Mouse (Mus musculus) C2C12 (cell line): ENCODE data around the gene 4930539E08Rik. TPM values are rescaled to one million over a fixed set of nuclear protein-coding genes. Genes with fewer than 3 reads are reported as not detected.

Experiments used
- H3K27me3 ChIP-seq: one replicate; pipeline ENCODE4 v1.6.1; 2011; ENCODE audit not compliant: control insufficient read depth, insufficient read depth, insufficient read length
- H3K36me3 ChIP-seq: one replicate; pipeline ENCODE4 v1.6.1; 2011; ENCODE audit not compliant: control insufficient read depth, insufficient read depth
- H3K4me3 ChIP-seq: one replicate; pipeline ENCODE4 v1.5.1; 2011; ENCODE audit warnings: mild to moderate bottlenecking, control low read depth; ENCODE audit not compliant: poor library complexity, insufficient read depth, severe bottlenecking
- H3K79me2 ChIP-seq: one replicate; pipeline ENCODE4 v1.6.1; 2011; ENCODE audit not compliant: control insufficient read depth, insufficient read depth
- H3K79me3 ChIP-seq: one replicate; pipeline ENCODE4 v1.6.1; 2011; ENCODE audit warnings: low read depth, control low read depth
- H3ac ChIP-seq: one replicate; pipeline ENCODE3; 2011; ENCODE audit warnings: low read depth; ENCODE audit not compliant: control insufficient read depth, insufficient read length
- CEBPB ChIP-seq: IDR thresholded peaks from one replicate; pipeline ENCODE4 v1.6.1; 2011; ENCODE audit warnings: low read depth, mild to moderate bottlenecking, control low read depth, moderate library complexity
- CTCF ChIP-seq: IDR thresholded peaks from one replicate; pipeline ENCODE4 v1.5.1; 2011; ENCODE audit not compliant: control insufficient read depth, insufficient read depth, insufficient read length
- FOSL1 ChIP-seq: IDR thresholded peaks from one replicate; pipeline ENCODE4 v1.8.0; 2011; ENCODE audit warnings: mild to moderate bottlenecking, low read length; ENCODE audit not compliant: poor library complexity, insufficient read depth, severe bottlenecking
- MAX ChIP-seq: IDR thresholded peaks from one replicate; pipeline ENCODE4 v1.6.1; 2011; ENCODE audit warnings: mild to moderate bottlenecking, control low read depth
- MYOD1 ChIP-seq: IDR thresholded peaks from one replicate; pipeline ENCODE4 v1.6.1; 2011; ENCODE audit warnings: low read depth; ENCODE audit not compliant: control insufficient read depth, insufficient read length
- MYOG ChIP-seq: IDR thresholded peaks from one replicate; pipeline ENCODE4 v1.6.1; 2011; ENCODE audit not compliant: control insufficient read depth, insufficient read length; ENCODE audit errors: extremely low read depth
- USF1 ChIP-seq: IDR thresholded peaks from one replicate; pipeline ENCODE4 v1.6.1; 2011; ENCODE audit warnings: low read depth, mild to moderate bottlenecking, control low read depth, moderate library complexity
- polyA plus RNA-seq: library from polyadenylated mRNA; unstranded; fragments of >200 nt; fragmentation: generic; extraction: Trizol; gene quantifications from one replicate; pipeline ENCODE4 v1.2.1, GENCODE M21; 2012; ENCODE audit warnings: missing spikeins

The 4930539E08Rik gene
- polyA plus RNA-seq, 1 experiment = 0.01 TPM

DNA sequence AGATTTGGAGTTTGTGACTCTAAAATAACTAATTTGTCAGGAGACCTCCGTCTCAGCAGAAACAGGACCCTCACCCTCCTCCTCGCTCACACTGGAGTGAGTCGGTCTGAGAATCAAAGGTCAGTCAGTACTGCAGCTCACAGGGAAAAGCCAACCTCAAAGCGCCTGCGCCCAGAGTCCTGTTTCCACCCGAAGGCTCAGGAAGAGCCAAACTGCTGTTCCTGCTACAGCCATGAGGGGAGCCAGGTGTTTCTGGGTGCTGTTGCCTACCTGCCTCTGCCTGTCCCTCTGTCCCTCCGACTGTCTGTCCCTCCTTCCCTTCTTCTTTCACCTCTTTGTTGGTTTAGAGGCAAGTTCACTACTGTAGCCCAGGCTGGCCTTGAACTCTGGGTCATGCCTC lies 5.0 kb downstream of the 4930539E08Rik start:
- H3K36me3 ChIP-seq = no peaks in the 10 kb centered on the region
- no peaks in the 10 kb centered on the region for H3K79me3 ChIP-seq
- no peaks in the 10 kb centered on the region for H3K79me2 ChIP-seq
- H3K4me3 ChIP-seq = no peak overlapping the region
- H3ac ChIP-seq = no peak overlapping the region
- H3K27me3 ChIP-seq = no peaks in the 10 kb centered on the region
- TF ChIP-seq MYOD1 = no peak
- TF ChIP-seq USF1 = no peak
- no peak for TF ChIP-seq CTCF
- no peak for TF ChIP-seq MYOG
- no peak for TF ChIP-seq CEBPB
- no peak for TF ChIP-seq FOSL1
- no peak for TF ChIP-seq MAX

DNA sequence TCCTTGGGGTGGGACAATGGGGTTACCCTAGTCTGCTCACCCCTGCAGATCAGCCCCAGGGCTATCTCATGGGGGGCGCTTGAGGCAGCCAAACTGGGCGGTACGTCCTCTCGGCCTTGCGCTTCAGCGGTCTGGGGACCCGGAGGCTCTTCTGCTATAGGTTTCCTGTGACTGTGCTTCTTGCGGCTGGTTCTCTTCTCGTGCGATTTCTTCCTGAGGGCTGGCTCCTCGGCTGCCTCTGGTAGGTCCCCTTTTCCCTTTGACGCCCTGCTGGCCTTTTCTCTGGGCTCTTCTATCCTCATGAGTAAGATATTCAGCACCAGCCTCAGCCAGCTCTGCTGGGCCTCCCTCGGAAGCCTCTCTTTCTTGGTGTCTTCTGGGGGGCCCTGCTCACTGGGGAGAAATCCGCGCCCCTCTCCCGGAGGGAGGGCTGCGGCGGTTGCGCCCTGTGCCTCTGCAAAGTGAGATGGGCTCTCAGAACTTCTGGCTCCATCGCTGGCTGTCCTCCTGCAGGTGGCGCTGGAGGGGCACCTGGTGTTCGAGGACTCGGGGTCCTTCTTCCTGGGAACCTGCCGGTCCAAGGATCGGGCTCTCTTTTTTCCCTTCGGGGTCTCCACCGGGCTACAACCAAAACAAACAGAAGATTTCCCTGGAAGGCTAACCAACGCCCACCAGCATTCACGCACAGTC lies 5.7 kb downstream of the 4930539E08Rik start:
- TF ChIP-seq MYOD1 (no peak), CTCF (peak; percentile 15), FOSL1 (no peak), USF1 (no peak), CEBPB (no peak)

DNA sequence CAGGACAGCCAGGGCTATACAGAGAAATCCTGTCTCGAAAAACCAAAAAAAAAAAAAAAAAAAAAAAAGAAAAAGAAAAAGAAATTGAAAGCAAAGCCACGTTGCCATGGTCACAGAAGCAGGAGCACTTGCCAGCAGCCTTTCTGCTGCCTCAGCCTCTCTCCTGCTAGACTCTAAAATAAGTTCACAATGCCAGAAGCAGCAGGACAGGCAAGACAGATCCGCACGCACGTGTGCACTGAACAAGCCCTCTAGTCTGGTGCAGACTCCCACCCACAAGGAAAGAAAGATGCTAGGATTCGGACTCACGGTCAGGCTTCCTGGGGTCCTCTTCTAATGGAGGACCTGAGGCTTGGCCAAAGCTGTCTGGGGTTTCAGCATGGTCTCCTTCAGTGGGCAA lies 7.2 kb downstream of the 4930539E08Rik start:
- Histone ChIP-seq H3K79me2 (no peaks in the 10 kb centered on the region), H3K79me3 (no peaks in the 10 kb centered on the region), H3ac (no peak overlapping the region), H3K4me3 (no peak overlapping the region), H3K36me3 (no peaks in the 10 kb centered on the region), H3K27me3 (no peaks in the 10 kb centered on the region)
- TF ChIP-seq MYOD1 = no peak
- TF ChIP-seq MAX = no peak
- no peak for TF ChIP-seq CTCF
- TF ChIP-seq MYOG = no peak
- TF ChIP-seq FOSL1 = no peak
- no peak for TF ChIP-seq USF1
- TF ChIP-seq CEBPB = no peak

More for the DNA sequence above, 5.7 kb downstream of the 4930539E08Rik start:
- H3K27me3 ChIP-seq = no peaks in the 10 kb centered on the region
- H3K79me2 ChIP-seq = no peaks in the 10 kb centered on the region
- no peak overlapping the region for H3ac ChIP-seq
- no peaks in the 10 kb centered on the region for H3K36me3 ChIP-seq
- no peak overlapping the region for H3K4me3 ChIP-seq
- no peaks in the 10 kb centered on the region for H3K79me3 ChIP-seq

DNA sequence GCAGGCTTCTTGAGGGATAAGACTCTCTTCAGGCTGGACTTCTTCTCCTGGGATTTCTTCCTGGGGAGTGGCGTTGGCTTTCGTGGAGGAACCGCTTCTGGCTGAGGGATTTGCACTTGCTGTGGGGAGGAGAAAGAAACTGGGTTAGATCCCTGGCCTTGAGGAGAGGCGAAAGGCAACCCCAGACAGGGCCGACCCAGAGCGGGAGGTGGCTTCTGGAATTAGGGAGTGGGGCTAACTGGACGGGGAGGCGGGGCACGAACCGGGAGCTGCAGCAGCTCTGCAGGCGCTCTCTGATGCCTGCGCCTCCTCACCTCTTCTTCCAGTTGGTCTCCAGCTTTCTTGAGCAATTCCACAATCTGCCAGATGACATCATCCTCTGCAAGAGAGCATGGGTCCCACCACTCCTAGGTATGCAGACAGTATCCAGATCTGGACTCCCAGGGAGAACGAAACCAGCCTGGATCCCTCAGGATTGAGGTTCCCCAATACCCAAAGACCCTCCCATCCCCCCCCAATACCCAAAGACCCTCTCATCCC lies 9.7 kb downstream of the 4930539E08Rik start:
- no peak for TF ChIP-seq CEBPB
- no peak for TF ChIP-seq MYOG
- TF ChIP-seq USF1 = no peak
- no peak for TF ChIP-seq CTCF
- H3K79me2 ChIP-seq = no peaks in the 10 kb centered on the region
- no peak overlapping the region for H3K4me3 ChIP-seq
- no peaks in the 10 kb centered on the region for H3K79me3 ChIP-seq
- H3K36me3 ChIP-seq = no peaks in the 10 kb centered on the region
- no peaks in the 10 kb centered on the region for H3K27me3 ChIP-seq
- no peak overlapping the region for H3ac ChIP-seq

DNA sequence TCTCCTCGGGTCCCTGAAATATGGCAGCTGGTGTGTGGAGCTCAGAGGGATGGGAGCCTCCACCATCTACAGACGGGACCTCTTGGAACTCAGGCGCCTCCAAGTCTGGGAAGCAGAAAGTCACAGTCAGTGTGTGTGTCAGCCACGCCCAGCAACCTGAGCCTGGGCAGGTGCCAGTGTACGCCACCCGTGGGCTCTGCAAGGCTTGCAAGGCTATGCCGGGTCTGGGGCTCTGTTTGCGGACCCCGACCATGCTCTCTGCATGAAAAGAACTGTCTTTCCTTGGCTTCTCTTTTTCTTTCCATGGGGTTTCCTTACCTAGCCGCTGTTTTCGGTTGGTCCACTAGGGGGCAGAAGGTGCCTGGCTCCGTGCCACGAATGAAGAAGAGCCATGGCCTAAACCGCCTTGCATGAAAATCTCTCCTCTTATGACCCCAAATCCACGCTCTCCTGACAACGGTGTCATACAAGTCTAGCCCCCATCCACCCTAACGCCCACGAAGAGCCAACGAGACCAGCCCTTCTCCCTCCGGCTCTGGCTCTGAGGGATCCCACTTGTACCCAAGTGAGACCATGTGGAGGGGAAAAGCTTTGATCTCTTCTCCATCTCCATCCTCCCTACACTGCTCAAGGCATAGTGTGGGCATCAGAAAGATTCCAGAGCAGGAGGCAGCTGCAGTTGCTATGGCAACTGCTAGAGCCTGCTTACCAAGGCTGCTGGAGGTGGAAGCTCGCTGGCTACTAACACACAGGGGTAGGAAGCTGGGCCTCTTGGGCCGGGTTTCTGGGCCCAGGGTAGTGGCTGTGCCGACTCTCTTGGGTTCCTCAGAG lies 10.4 kb downstream of the 4930539E08Rik start:
- no peak overlapping the region for H3K4me3 ChIP-seq
- no peaks in the 10 kb centered on the region for H3K36me3 ChIP-seq
- H3ac ChIP-seq = no peak overlapping the region
- H3K27me3 ChIP-seq = no peaks in the 10 kb centered on the region
- no peak for TF ChIP-seq CTCF
- no peak for TF ChIP-seq MYOD1
- TF ChIP-seq FOSL1 = no peak
- TF ChIP-seq USF1 = no peak
- TF ChIP-seq CEBPB = no peak
- no peak for TF ChIP-seq MAX
- TF ChIP-seq MYOG = no peak
- H3K79me3 ChIP-seq = no peaks in the 10 kb centered on the region
- H3K79me2 ChIP-seq = no peaks in the 10 kb centered on the region

DNA sequence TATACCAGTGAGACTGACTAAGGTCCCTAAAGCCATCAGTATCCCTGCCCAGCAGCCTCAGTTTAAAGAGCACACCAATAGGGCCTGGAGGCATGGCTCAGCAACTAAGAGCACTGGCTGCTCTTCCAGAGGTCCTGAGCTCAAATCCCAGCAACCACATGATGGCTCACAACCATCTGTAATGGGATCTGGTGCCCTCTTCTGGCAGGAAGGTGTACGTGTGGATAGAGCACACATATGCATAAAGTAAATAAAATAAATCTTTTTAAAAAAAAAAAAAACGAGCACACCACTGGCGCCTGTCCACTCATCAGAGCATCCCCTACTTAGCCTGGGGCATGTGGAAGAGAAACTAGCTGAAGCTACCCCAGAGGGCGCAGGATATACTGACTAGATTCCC lies 13.6 kb downstream of the 4930539E08Rik start:
- no peaks in the 10 kb centered on the region for H3K36me3 ChIP-seq
- no peaks in the 10 kb centered on the region for H3K79me2 ChIP-seq
- H3ac ChIP-seq = no peak overlapping the region
- no peaks in the 10 kb centered on the region for H3K27me3 ChIP-seq
- no peaks in the 10 kb centered on the region for H3K79me3 ChIP-seq
- no peak for TF ChIP-seq MYOG
- no peak for TF ChIP-seq CTCF
- TF ChIP-seq MYOD1 = no peak
- TF ChIP-seq FOSL1 = no peak
- TF ChIP-seq CEBPB = no peak
- TF ChIP-seq USF1 = no peak
- no peak for TF ChIP-seq MAX
- no peak overlapping the region for H3K4me3 ChIP-seq
